Mouse (Mus musculus) brain, embryonic 14.5 days (tissue): ENCODE results near the gene Prkag2.

Experiments used
- CTCF ChIP-seq: fragments of 200-500 bp; IDR thresholded peaks from 2 replicates; pipeline ENCODE4 v1.5.1; 2012; ENCODE audit warnings: inconsistent platforms, mild to moderate bottlenecking, moderate library complexity, borderline replicate concordance; ENCODE audit not compliant: insufficient read depth, insufficient read length; ENCODE audit errors: extremely low read depth
- POLR2A ChIP-seq: fragments of 200-500 bp; IDR thresholded peaks from 2 replicates; pipeline ENCODE4 v1.6.1; 2012; ENCODE audit warnings: mild to moderate bottlenecking, inconsistent platforms, borderline replicate concordance; ENCODE audit not compliant: poor library complexity, insufficient read depth, insufficient read length, severe bottlenecking; ENCODE audit errors: extremely low read depth

DNA sequence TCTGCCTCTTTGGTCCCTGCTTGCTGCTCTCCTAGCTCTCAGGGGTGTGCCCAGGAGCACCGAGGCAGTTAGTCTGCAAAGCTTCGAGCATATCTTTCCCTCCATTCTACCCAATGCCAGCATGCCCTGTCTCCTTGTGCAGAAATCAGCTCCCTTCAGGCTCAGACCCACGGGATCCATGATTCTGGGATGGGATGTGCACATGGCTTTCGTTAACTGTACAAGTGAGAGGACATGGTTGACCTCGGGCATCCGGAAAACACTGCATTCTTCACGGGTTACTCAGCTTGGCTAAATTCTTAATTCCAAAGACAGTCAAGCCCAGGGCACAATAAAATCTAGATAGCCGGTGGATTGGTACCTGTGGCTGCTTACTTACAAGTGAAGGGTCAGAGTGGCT lies 213.2 kb downstream of the Prkag2 start:
- TF ChIP-seq CTCF (no peak), POLR2A (no peak)
